ENCODE assay signal across 8 mouse cellular contexts in genomic region chr17:75005281-75005684, GRCm38 (mm10). TPM values are rescaled to one million over a fixed set of nuclear protein-coding genes. Genes with fewer than 3 reads are reported as not detected.
DNase-seq lines count a peak whose midpoint lies in the region; ATAC-seq and TF ChIP-seq lines count a peak whose summit lies in the region.

TSS of gene Ltbp1 (plus strand) at chr17:75005568.

- H3K27ac ChIP-seq in hindbrain, embryonic 10.5 days: peak within 1 kb of the TSS; percentile 91

- WGBS in hindbrain, embryonic 10.5 days: under 1% methylated on average over 27 of the region's 27 CpGs

- TF ChIP-seq CTCF in brain, embryonic 14.5 days (IDR thresholded peaks at IDR 0.05; ENCODE audit: borderline replicate concordance, extremely low read depth, insufficient read depth, insufficient read length): no peak

- peak; percentile 87 for DNase-seq in R1 (ENCODE audit: low read depth, low spot score)
- DNase-seq in brain, embryonic 14.5 days (ENCODE audit: low read depth): peak; percentile 89
- DNase-seq in frontal cortex, postnatal 10 days (ENCODE audit: low spot score in 2 of 2): peak; percentile 17 to 48
- DNase-seq in hindbrain, embryonic 10.5 days (ENCODE audit: low spot score): peak; percentile 77
- DNase-seq in layer of hippocampus, postnatal 14 days (ENCODE audit: low spot score in 2 of 2): peak; percentile 48 to 52
- DNase-seq in lung, postnatal 25 days (ENCODE audit: low spot score): peak; percentile 58
- peak; percentile 32 for DNase-seq in retina, postnatal 7 days (ENCODE audit: low read depth, low spot score)

- H3K9me3 ChIP-seq in hindbrain, embryonic 10.5 days: no peaks in the 10 kb centered on the region

- no peak for ATAC-seq in inflammation-experienced regulatory T-cells, adult 6 months

- TF ChIP-seq POLR2A in brain, embryonic 14.5 days (IDR thresholded peaks at IDR 0.05; ENCODE audit: borderline replicate concordance, extremely low read depth, insufficient read depth, insufficient read length, poor library complexity, severe bottlenecking): peak; percentile 43; the same call in 1 of the 2 replicates

- H3K27me3 ChIP-seq in hindbrain, embryonic 10.5 days (ENCODE audit: insufficient read depth, poor library complexity, severe bottlenecking): peaks cover 25% of the 10 kb centered on the region

- peaks cover 15% of the 10 kb centered on the region for H3K4me1 ChIP-seq in hindbrain, embryonic 10.5 days (replicated peaks)

- H3K36me3 ChIP-seq in hindbrain, embryonic 10.5 days: no peaks in the 10 kb centered on the region

- peak within 1 kb of the TSS; percentile 92 for H3K4me3 ChIP-seq in hindbrain, embryonic 10.5 days

RNA-seq across cellular contexts. Expression of gene Ltbp1, which starts in this region (rescaled TPM):
- polyA plus RNA-seq in brain, embryonic 14.5 days (2012; rRNA removed): 4.1 and 4.2 TPM in 2 replicates
- 4.8 and 5.0 TPM in 2 replicates for polyA plus RNA-seq in hindbrain, embryonic 10.5 days (2016; fragmentation: Nextera tagmentation; extraction: Ambion mirVana)
- 1 to 10 TPM; 8.9 to 9.2 TPM for total RNA-seq in layer of hippocampus, postnatal 14 days (2021)
- polyA plus RNA-seq in inflammation-experienced regulatory T-cells, adult 6 months (2017; shearing (Covaris generic)): not detected

Comparison
In these comparisons a context has a peak if more than half of its experiments do, and no peak if none do; other contexts are left out.
1. DNase-seq: peak in every context shown above with its lines; median percentile 89 in brain, embryonic 14.5 days; 87 in R1; 77 in hindbrain, embryonic 10.5 days; 58 in lung, postnatal 25 days; 50 in layer of hippocampus, postnatal 14 days; 32 in frontal cortex, postnatal 10 days; 32 in retina, postnatal 7 days.